Mouse (Mus musculus) adrenal gland (tissue): ENCODE measurements around the gene Tex13c3.
"Not testable (repeated sequence)": the region's sequence is repeated elsewhere in the genome, so short reads cannot be mapped to it uniquely, and the experiment has no call there.

Source experiments
- intact Hi-C: fragments of 180-260 bp; cut with DNase I; formaldehyde crosslinking; loops from one replicate; pipeline ENCODE4 v1.15.1; 2025
- long read RNA-seq, 2 experiments: library from polyadenylated mRNA; unstranded; transcript quantifications; one replicate each; pipeline ENCODE4 v2.0.0; 2020; ENCODE audit warnings: borderline replicate concordance in 1 of 2; ENCODE audit not compliant: insufficient replicate concordance in 1 of 2

Tex13c3 gene
- long read RNA-seq, experiment 1 = 0 reads
- long read RNA-seq, experiment 2 = 0 reads

- intact Hi-C loops = not testable (repeated sequence)
Observed at GRCm38 (mm10) chrX:19481219-19481618, at the start of gene Tex13c3. Gene Tex13c3 (minus strand): TSS chrX:19481319.

DNA sequence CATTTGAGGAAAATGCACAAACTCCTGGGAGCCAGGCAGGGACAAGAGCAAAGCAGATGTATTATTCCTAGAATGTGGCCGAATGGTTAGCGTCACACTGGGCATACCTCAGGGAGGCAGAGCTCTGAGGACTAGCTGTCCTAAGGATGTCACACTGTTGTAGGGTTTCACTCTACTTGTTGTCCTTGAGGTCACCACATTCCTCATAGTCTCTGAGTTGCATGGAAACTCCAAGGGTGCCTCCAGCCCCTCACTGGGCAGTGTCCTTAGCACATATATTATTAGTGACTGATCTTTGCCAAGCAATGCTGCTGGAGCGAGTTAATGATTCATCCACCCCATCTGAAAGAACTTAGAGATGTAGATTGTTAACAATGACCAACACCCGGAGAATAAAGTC lies 8.6 kb upstream of the Tex13c3 start:
- intact Hi-C loops = no loop called here
